Mouse (Mus musculus): Measurements from ENCODE around the gene Chchd6. TPM values are rescaled to one million over a fixed set of nuclear protein-coding genes. Genes with fewer than 3 reads are reported as not detected.

Gene Chchd6
- polyA plus RNA-seq, 1 experiment from 2014 or later = 191 TPM

GRCm38 (mm10) chr6:89508725-89509124 is 86.7 kb downstream of the Chchd6 start:
- WGBS = 58% methylated on average over 2 of the region's 2 CpGs
- H3K4me3 ChIP-seq (ENCODE audit: low read depth, low read length) = no peak overlapping the region
- ATAC-seq = no peak
- H3K36me3 ChIP-seq (ENCODE audit: control insufficient read depth, insufficient read depth, low read length) = no peaks in the 10 kb centered on the region
- no peak overlapping the region for H3K4me2 ChIP-seq (ENCODE audit: low read length)
- no peaks in the 10 kb centered on the region for H3K9me3 ChIP-seq (replicated peaks; ENCODE audit: control insufficient read depth, low read length, poor library complexity, severe bottlenecking)
- H3K27ac ChIP-seq (ENCODE audit: low read length) = no peak overlapping the region
- H3K4me1 ChIP-seq (ENCODE audit: control insufficient read depth, insufficient read depth, low read length) = no peaks in the 10 kb centered on the region
- H3K9ac ChIP-seq (ENCODE audit: low read depth, low read length) = no peak overlapping the region
- no peaks in the 10 kb centered on the region for H3K27me3 ChIP-seq (ENCODE audit: control insufficient read depth, insufficient read depth, low read depth, low read length)

- no peaks in the 10 kb centered on the region for H3K9me3 ChIP-seq (replicated peaks; ENCODE audit: control insufficient read depth, low read length, poor library complexity, severe bottlenecking)
- H3K27ac ChIP-seq (ENCODE audit: low read length) = no peak overlapping the region
- H3K4me2 ChIP-seq (ENCODE audit: low read length) = no peak overlapping the region
- H3K9ac ChIP-seq (ENCODE audit: low read depth, low read length) = no peak overlapping the region
- H3K36me3 ChIP-seq (ENCODE audit: control insufficient read depth, insufficient read depth, low read length) = no peaks in the 10 kb centered on the region
- ATAC-seq = no peak
- H3K4me3 ChIP-seq (ENCODE audit: low read depth, low read length) = no peak overlapping the region
- no peaks in the 10 kb centered on the region for H3K4me1 ChIP-seq (ENCODE audit: control insufficient read depth, insufficient read depth, low read length)
- no peaks in the 10 kb centered on the region for H3K27me3 ChIP-seq (ENCODE audit: control insufficient read depth, insufficient read depth, low read depth, low read length)
These were observed 87.2 kb downstream of the Chchd6 start for GRCm38 (mm10) chr6:89508263-89508662.

GRCm38 (mm10) chr6:89499961-89500360 is 95.5 kb downstream of the Chchd6 start:
- Histone ChIP-seq H3K4me3 (ENCODE audit: low read depth, low read length) (no peak overlapping the region), H3K9me3 (replicated peaks; ENCODE audit: control insufficient read depth, low read length, poor library complexity, severe bottlenecking) (no peaks in the 10 kb centered on the region), H3K9ac (ENCODE audit: low read depth, low read length) (no peak overlapping the region), H3K4me1 (ENCODE audit: control insufficient read depth, insufficient read depth, low read length) (peaks cover 13% of the 10 kb centered on the region), H3K27me3 (ENCODE audit: control insufficient read depth, insufficient read depth, low read depth, low read length) (no peaks in the 10 kb centered on the region), H3K4me2 (ENCODE audit: low read length) (no peak overlapping the region), H3K36me3 (ENCODE audit: control insufficient read depth, insufficient read depth, low read length) (no peaks in the 10 kb centered on the region), H3K27ac (ENCODE audit: low read length) (no peak overlapping the region)
- 100% methylated on average over 1 of the region's 1 CpGs for WGBS
- no peak for ATAC-seq

- Histone ChIP-seq H3K36me3 (ENCODE audit: control insufficient read depth, insufficient read depth, low read length) (no peaks in the 10 kb centered on the region), H3K4me3 (ENCODE audit: low read depth, low read length) (no peak overlapping the region), H3K27me3 (ENCODE audit: control insufficient read depth, insufficient read depth, low read depth, low read length) (no peaks in the 10 kb centered on the region), H3K9ac (ENCODE audit: low read depth, low read length) (no peak overlapping the region), H3K4me1 (ENCODE audit: control insufficient read depth, insufficient read depth, low read length) (peaks cover 13% of the 10 kb centered on the region), H3K27ac (ENCODE audit: low read length) (no peak overlapping the region), H3K9me3 (replicated peaks; ENCODE audit: control insufficient read depth, low read length, poor library complexity, severe bottlenecking) (no peaks in the 10 kb centered on the region), H3K4me2 (ENCODE audit: low read length) (no peak overlapping the region)
- 47% methylated on average over 6 of the region's 6 CpGs for WGBS
- ATAC-seq = 0 out of 2 replicates have a peak, but pooled peaks have one; percentile 28
These were observed 96.5 kb downstream of the Chchd6 start for GRCm38 (mm10) chr6:89498764-89499516.

- Histone ChIP-seq H3K27me3 (ENCODE audit: control insufficient read depth, insufficient read depth, low read depth, low read length) (no peaks in the 10 kb centered on the region), H3K36me3 (ENCODE audit: control insufficient read depth, insufficient read depth, low read length) (no peaks in the 10 kb centered on the region), H3K4me1 (ENCODE audit: control insufficient read depth, insufficient read depth, low read length) (peaks cover 13% of the 10 kb centered on the region), H3K9ac (ENCODE audit: low read depth, low read length) (no peak overlapping the region), H3K9me3 (replicated peaks; ENCODE audit: control insufficient read depth, low read length, poor library complexity, severe bottlenecking) (no peaks in the 10 kb centered on the region), H3K4me3 (ENCODE audit: low read depth, low read length) (no peak overlapping the region), H3K27ac (ENCODE audit: low read length) (no peak overlapping the region), H3K4me2 (ENCODE audit: low read length) (no peak overlapping the region)
- 88% methylated on average over 1 of the region's 1 CpGs for WGBS
- no peak for ATAC-seq
These were observed 98.5 kb downstream of the Chchd6 start for GRCm38 (mm10) chr6:89496916-89497315.

- ATAC-seq = no peak
- 90% methylated on average over 4 of the region's 4 CpGs for WGBS
- Histone ChIP-seq H3K4me3 (ENCODE audit: low read depth, low read length) (no peak overlapping the region), H3K9me3 (replicated peaks; ENCODE audit: control insufficient read depth, low read length, poor library complexity, severe bottlenecking) (no peaks in the 10 kb centered on the region), H3K9ac (ENCODE audit: low read depth, low read length) (no peak overlapping the region), H3K36me3 (ENCODE audit: control insufficient read depth, insufficient read depth, low read length) (no peaks in the 10 kb centered on the region), H3K27ac (ENCODE audit: low read length) (no peak overlapping the region), H3K4me1 (ENCODE audit: control insufficient read depth, insufficient read depth, low read length) (no peaks in the 10 kb centered on the region), H3K27me3 (ENCODE audit: control insufficient read depth, insufficient read depth, low read depth, low read length) (no peaks in the 10 kb centered on the region), H3K4me2 (ENCODE audit: low read length) (no peak overlapping the region)
These were observed 103.1 kb downstream of the Chchd6 start for GRCm38 (mm10) chr6:89492368-89492767.

- no peaks in the 10 kb centered on the region for H3K9me3 ChIP-seq (replicated peaks; ENCODE audit: control insufficient read depth, low read length, poor library complexity, severe bottlenecking)
- H3K27ac ChIP-seq (ENCODE audit: low read length) = no peak overlapping the region
- H3K27me3 ChIP-seq (ENCODE audit: control insufficient read depth, insufficient read depth, low read depth, low read length) = no peaks in the 10 kb centered on the region
- WGBS = 88% methylated on average over 3 of the region's 3 CpGs
- H3K4me2 ChIP-seq (ENCODE audit: low read length) = no peak overlapping the region
- no peaks in the 10 kb centered on the region for H3K36me3 ChIP-seq (ENCODE audit: control insufficient read depth, insufficient read depth, low read length)
- no peak overlapping the region for H3K9ac ChIP-seq (ENCODE audit: low read depth, low read length)
- ATAC-seq = no peak
- H3K4me1 ChIP-seq (ENCODE audit: control insufficient read depth, insufficient read depth, low read length) = peaks cover 4% of the 10 kb centered on the region
- no peak overlapping the region for H3K4me3 ChIP-seq (ENCODE audit: low read depth, low read length)
These were observed 105.1 kb downstream of the Chchd6 start for GRCm38 (mm10) chr6:89490369-89490768.

GRCm38 (mm10) chr6:89489533-89489932 is 105.9 kb downstream of the Chchd6 start:
- H3K9ac ChIP-seq (ENCODE audit: low read depth, low read length) = no peak overlapping the region
- peaks cover 6% of the 10 kb centered on the region for H3K4me1 ChIP-seq (ENCODE audit: control insufficient read depth, insufficient read depth, low read length)
- no peak overlapping the region for H3K4me3 ChIP-seq (ENCODE audit: low read depth, low read length)
- H3K9me3 ChIP-seq (replicated peaks; ENCODE audit: control insufficient read depth, low read length, poor library complexity, severe bottlenecking) = no peaks in the 10 kb centered on the region
- 89% methylated on average over 1 of the region's 1 CpGs for WGBS
- ATAC-seq = no peak
- H3K4me2 ChIP-seq (ENCODE audit: low read length) = no peak overlapping the region
- H3K36me3 ChIP-seq (ENCODE audit: control insufficient read depth, insufficient read depth, low read length) = no peaks in the 10 kb centered on the region
- H3K27ac ChIP-seq (ENCODE audit: low read length) = no peak overlapping the region
- no peaks in the 10 kb centered on the region for H3K27me3 ChIP-seq (ENCODE audit: control insufficient read depth, insufficient read depth, low read depth, low read length)

- Histone ChIP-seq H3K4me1 (ENCODE audit: control insufficient read depth, insufficient read depth, low read length) (peaks cover 6% of the 10 kb centered on the region), H3K9me3 (replicated peaks; ENCODE audit: control insufficient read depth, low read length, poor library complexity, severe bottlenecking) (no peaks in the 10 kb centered on the region), H3K36me3 (ENCODE audit: control insufficient read depth, insufficient read depth, low read length) (no peaks in the 10 kb centered on the region), H3K4me2 (ENCODE audit: low read length) (no peak overlapping the region), H3K4me3 (ENCODE audit: low read depth, low read length) (no peak overlapping the region), H3K27me3 (ENCODE audit: control insufficient read depth, insufficient read depth, low read depth, low read length) (no peaks in the 10 kb centered on the region), H3K27ac (ENCODE audit: low read length) (peak overlapping the region; percentile 53), H3K9ac (ENCODE audit: low read depth, low read length) (no peak overlapping the region)
- no peak for ATAC-seq
- 57% methylated on average over 4 of the region's 4 CpGs for WGBS
These were observed 109.4 kb downstream of the Chchd6 start for GRCm38 (mm10) chr6:89486055-89486454.

Data from midbrain, embryonic 16.5 days (tissue).